Mouse (Mus musculus) heart, adult 2 months (tissue): ENCODE results near the gene Gm20479. TPM values are rescaled to one million over a fixed set of nuclear protein-coding genes. Genes with fewer than 3 reads are reported as not detected.

ENCODE experiments used
- DNase-seq, 2 experiments: peaks; one replicate each; pipeline ENCODE4 v3.0.0; 2021
- H3K27ac ChIP-seq: fragments of 200-600 bp; 2 replicates; pipeline ENCODE4 v1.8.1; 2022
- H3K27me3 ChIP-seq: fragments of 200-500 bp; 2 replicates; pipeline ENCODE4 v1.6.1; 2012; ENCODE audit warnings: mild to moderate bottlenecking, low read length, inconsistent platforms, mixed read lengths; ENCODE audit not compliant: control insufficient read depth, insufficient read depth
- H3K36me3 ChIP-seq: fragments of 200-500 bp; 2 replicates; pipeline ENCODE4 v1.6.1; 2012; ENCODE audit warnings: low read length, inconsistent platforms; ENCODE audit not compliant: control insufficient read depth, insufficient read depth
- H3K4me1 ChIP-seq: fragments of 200-500 bp; 2 replicates; pipeline ENCODE4 v1.6.1; 2011; ENCODE audit warnings: low read length; ENCODE audit not compliant: control insufficient read depth, insufficient read depth
- H3K4me3 ChIP-seq: fragments of 200-600 bp; 2 replicates; pipeline ENCODE4 v1.8.1; 2022
- H3K79me2 ChIP-seq: fragments of 200-500 bp; replicated peaks from 2 replicates; pipeline ENCODE4 v1.6.1; 2012; ENCODE audit warnings: mild to moderate bottlenecking, inconsistent platforms, low read length, moderate library complexity, mixed read lengths; ENCODE audit not compliant: control insufficient read depth, insufficient read depth
- H3K9ac ChIP-seq: fragments of 200-500 bp; 2 replicates; pipeline ENCODE4 v1.6.1; 2012; ENCODE audit warnings: low read depth, mild to moderate bottlenecking, control low read depth, inconsistent platforms, low read length, mixed read lengths
- CTCF ChIP-seq: fragments of 200-600 bp; IDR thresholded peaks from 2 replicates; pipeline ENCODE4 v1.8.1; 2022; ENCODE audit warnings: antibody characterized with exemption, mild to moderate bottlenecking, moderate library complexity
- EP300 ChIP-seq: fragments of 200-500 bp; IDR thresholded peaks from 2 replicates; pipeline ENCODE4 v1.6.1; 2011; ENCODE audit warnings: low read depth, low read length, control low read depth; ENCODE audit not compliant: insufficient read depth
- POLR2A ChIP-seq: fragments of 200-500 bp; IDR thresholded peaks from 2 replicates; pipeline ENCODE4 v1.6.1; 2011; ENCODE audit warnings: mild to moderate bottlenecking, low read depth, low read length, control low read depth; ENCODE audit not compliant: insufficient read depth
- WGBS: fragments of 180-500 bp; shearing (Covaris S2); methylation state at CpG from one replicate; pipeline ENCODE4 v1.1.7; 2018; 5-methylcytosine and 5-hydroxymethylcytosine counted together
- intact Hi-C: fragments of 180-260 bp; cut with DNase I; formaldehyde crosslinking; loops from one replicate; pipeline ENCODE4 v1.15.1; 2025
- polyA plus RNA-seq: library from polyadenylated mRNA; depleted of rRNA; stranded (reverse); fragments of >200 nt; gene quantifications from 2 replicates; pipeline ENCODE4 v1.2.3, GENCODE M21; 2012
- total RNA-seq, 2 experiments: library from RNA; stranded (reverse); gene quantifications; 2 replicates each; pipeline ENCODE4 v1.2.3; 2021

Gm20479 gene
- total and polyA plus RNA-seq, 3 experiments: 0.52 TPM; not detected in 2

DNA sequence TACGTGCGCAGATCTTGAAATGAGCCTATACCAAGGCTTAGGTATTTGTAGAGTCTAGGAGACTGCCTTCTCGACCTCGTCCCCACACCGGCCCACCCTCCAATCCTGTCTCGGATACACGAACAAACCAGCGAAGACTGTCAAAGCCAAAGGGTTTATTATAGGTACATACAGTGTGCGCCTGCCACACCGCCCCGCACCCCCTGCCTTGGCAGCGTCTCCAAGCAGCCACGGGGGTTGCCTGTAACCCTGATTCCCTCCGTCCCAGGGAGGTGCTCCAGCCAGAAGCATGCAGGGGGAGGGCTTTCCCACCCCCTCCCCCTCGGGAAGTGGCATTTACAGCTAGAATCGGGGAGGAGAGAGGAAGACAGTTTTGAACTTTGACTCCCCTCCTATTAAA is 971 bp downstream of the Gm20479 start:
- WGBS: 2% methylated on average over 16 of the region's 16 CpGs
- peak overlapping the region; percentile 73 for H3K4me3 ChIP-seq
- TF ChIP-seq CTCF (no peak), EP300 (no peak), POLR2A (no peak)
- H3K27ac ChIP-seq: peak overlapping the region; percentile 56
- intact Hi-C loops: loop anchor here (5.0 to 10.0 kb wide), 2 partner anchors 91 to 319 kb away; partner anchors contain the start of genes Blvrb, Map3k10 and Sptbn4
- H3K27me3 ChIP-seq: no peaks in the 10 kb centered on the region
- peak; percentile 45 to 60 for DNase-seq
- no peaks in the 10 kb centered on the region for H3K79me2 ChIP-seq
- peak overlapping the region; percentile 27 for H3K9ac ChIP-seq
- peaks cover 5% of the 10 kb centered on the region for H3K4me1 ChIP-seq
- H3K36me3 ChIP-seq: no peaks in the 10 kb centered on the region

GRCm38 (mm10) chr7:27355745-27356240 is 1.4 kb downstream of the Gm20479 start, which contains the start of gene Shkbp1:
Shkbp1 (minus strand) TSS chr7:27356019.
- no peaks in the 10 kb centered on the region for H3K36me3 ChIP-seq
- peaks cover 3% of the 10 kb centered on the region for H3K4me1 ChIP-seq
- TF ChIP-seq POLR2A (0 out of 2 replicates have a peak, but pooled peaks have one; percentile 35), CTCF (no peak), EP300 (no peak)
- no peaks in the 10 kb centered on the region for H3K27me3 ChIP-seq
- peak within 1 kb of the TSS; percentile 73 for H3K4me3 ChIP-seq
- intact Hi-C loops: loop anchor here (5.0 to 10.0 kb wide), 2 partner anchors 92 to 319 kb away; partner anchors contain the start of genes Blvrb, Map3k10 and Sptbn4
- H3K27ac ChIP-seq: peak within 1 kb of the TSS; percentile 69
- 2% methylated on average over 34 of the region's 34 CpGs for WGBS
- DNase-seq: peak; percentile 87 to 91
- H3K9ac ChIP-seq: peak within 1 kb of the TSS; percentile 69
- no peaks in the 10 kb centered on the region for H3K79me2 ChIP-seq

DNA sequence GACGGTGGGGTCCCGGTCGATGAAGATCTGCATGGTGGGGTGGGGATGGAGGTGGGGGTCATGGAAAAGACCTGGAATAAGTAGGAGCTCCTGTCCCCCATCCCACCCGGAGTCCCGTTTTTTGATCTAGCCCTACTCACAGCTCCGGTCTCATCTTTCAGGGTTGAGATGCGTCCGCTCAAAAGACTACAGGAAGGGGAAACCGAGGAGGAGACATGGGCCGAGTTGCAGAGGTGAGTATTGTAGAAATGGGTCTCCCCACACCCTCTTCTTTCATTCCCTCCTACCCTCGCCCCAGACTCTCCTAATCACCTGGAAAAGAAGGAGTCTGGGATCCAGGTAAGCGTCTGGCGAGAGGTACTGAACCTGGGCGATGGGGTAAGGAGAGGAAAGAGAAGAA is 2.0 kb downstream of the Gm20479 start:
- Histone ChIP-seq H3K4me1 (peaks cover 3% of the 10 kb centered on the region), H3K4me3 (peak overlapping the region; percentile 73), H3K27me3 (no peaks in the 10 kb centered on the region), H3K27ac (peak overlapping the region; percentile 69; the same call in 1 of the 2 replicates), H3K36me3 (no peaks in the 10 kb centered on the region), H3K79me2 (no peaks in the 10 kb centered on the region), H3K9ac (peak overlapping the region; percentile 69)
- WGBS: 8% methylated on average over 14 of the region's 14 CpGs
- intact Hi-C loops: loop anchor here (5.0 to 10.0 kb wide), 2 partner anchors 92 to 320 kb away; partner anchors contain the start of genes Blvrb, Map3k10 and Sptbn4
- no peak for DNase-seq
- TF ChIP-seq POLR2A (no peak), EP300 (no peak), CTCF (no peak)

GRCm38 (mm10) chr7:27354783-27355182 is 2.4 kb downstream of the Gm20479 start:
- intact Hi-C loops: loop anchor here (5.0 to 10.0 kb wide), 2 partner anchors 93 to 320 kb away; partner anchors contain the start of genes Blvrb, Map3k10 and Sptbn4
- no peaks in the 10 kb centered on the region for H3K27me3 ChIP-seq
- no peaks in the 10 kb centered on the region for H3K79me2 ChIP-seq
- no peak for DNase-seq
- H3K9ac ChIP-seq: no peak overlapping the region
- TF ChIP-seq CTCF (no peak), POLR2A (no peak), EP300 (no peak)
- H3K4me1 ChIP-seq: peaks cover 3% of the 10 kb centered on the region
- no peaks in the 10 kb centered on the region for H3K36me3 ChIP-seq
- H3K4me3 ChIP-seq: no peak overlapping the region
- no peak overlapping the region for H3K27ac ChIP-seq
- WGBS: 56% methylated on average over 4 of the region's 4 CpGs

DNA sequence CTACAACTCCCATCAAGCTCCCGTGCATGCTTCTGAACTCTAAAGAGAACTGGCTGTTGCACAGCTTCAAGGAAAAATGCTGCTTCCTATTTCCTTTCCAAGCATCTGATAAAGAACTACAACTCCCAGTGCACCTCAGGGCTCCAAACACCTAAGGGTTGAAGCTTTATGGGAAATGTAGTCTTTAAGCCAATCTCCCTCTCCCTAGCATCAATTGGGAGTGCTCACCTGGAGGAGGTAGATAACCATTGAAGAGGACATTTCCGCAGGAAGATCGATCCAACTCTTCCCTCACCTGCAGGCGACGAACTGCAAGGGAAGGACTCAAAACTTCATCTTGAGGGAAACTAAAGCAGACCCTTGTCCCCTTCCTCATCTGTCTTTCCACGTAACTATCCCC is 3.1 kb downstream of the Gm20479 start:
- H3K36me3 ChIP-seq: no peaks in the 10 kb centered on the region
- H3K27ac ChIP-seq: no peak overlapping the region
- WGBS: 32% methylated on average over 6 of the region's 6 CpGs
- H3K9ac ChIP-seq: no peak overlapping the region
- H3K4me1 ChIP-seq: peaks cover 3% of the 10 kb centered on the region
- intact Hi-C loops: loop anchor here (10.0 kb wide), 1 partner anchor 321 kb away; the partner anchor contains the start of gene Map3k10
- no peaks in the 10 kb centered on the region for H3K27me3 ChIP-seq
- no peak for TF ChIP-seq POLR2A
- TF ChIP-seq CTCF: no peak
- TF ChIP-seq EP300: no peak
- H3K79me2 ChIP-seq: no peaks in the 10 kb centered on the region
- DNase-seq: no peak
- H3K4me3 ChIP-seq: no peak overlapping the region

- H3K9ac ChIP-seq: no peak overlapping the region
- TF ChIP-seq CTCF (no peak), POLR2A (no peak), EP300 (no peak)
- H3K4me1 ChIP-seq: no peaks in the 10 kb centered on the region
- 41% methylated on average over 6 of the region's 6 CpGs for WGBS
- H3K27me3 ChIP-seq: no peaks in the 10 kb centered on the region
- no peaks in the 10 kb centered on the region for H3K79me2 ChIP-seq
- H3K27ac ChIP-seq: no peak overlapping the region
- DNase-seq: no peak
- no peaks in the 10 kb centered on the region for H3K36me3 ChIP-seq
- intact Hi-C loops: no loop called here
- H3K4me3 ChIP-seq: no peak overlapping the region
These were observed 11.8 kb downstream of the Gm20479 start for GRCm38 (mm10) chr7:27345444-27345843.
